Mouse (Mus musculus): ENCODE measurements around the gene Pdzrn4. TPM values are rescaled to one million over a fixed set of nuclear protein-coding genes. Genes with fewer than 3 reads are reported as not detected.

Pdzrn4 gene
- polyA plus RNA-seq, 1 experiment from 2014 or later, result not detected

DNA sequence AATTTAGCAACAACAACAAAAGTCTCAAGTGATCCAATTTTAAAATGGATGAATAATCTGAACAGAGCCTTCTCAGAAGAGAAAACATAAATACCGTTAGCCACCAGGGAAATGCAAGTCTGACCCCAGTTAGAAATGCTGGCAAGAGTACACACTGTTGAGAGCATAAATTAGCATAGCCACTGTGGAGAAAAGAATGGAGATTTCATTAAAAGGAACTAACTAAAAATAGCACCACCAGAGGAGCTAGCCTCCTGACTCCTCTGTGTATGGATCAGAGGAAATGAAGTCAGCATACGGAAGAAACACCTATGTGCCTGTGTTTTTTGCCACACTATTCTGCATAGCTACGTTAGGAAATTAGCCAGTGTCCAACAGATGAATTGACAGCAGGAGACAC, 409.3 kb downstream of the Pdzrn4 start:
- Histone ChIP-seq H3K4me2 (ENCODE audit: low read depth, low read length) (no peak overlapping the region), H3K9me3 (ENCODE audit: low read length) (no peaks in the 10 kb centered on the region), H3K9ac (replicated peaks) (no peak overlapping the region), H3K36me3 (replicated peaks; ENCODE audit: insufficient read depth, low read length) (no peaks in the 10 kb centered on the region), H3K4me3 (ENCODE audit: low read depth, low read length) (no peak overlapping the region), H3K27me3 (ENCODE audit: insufficient read depth, low read length) (no peaks in the 10 kb centered on the region), H3K27ac (ENCODE audit: low read depth) (no peak overlapping the region), H3K4me1 (ENCODE audit: insufficient read depth) (no peaks in the 10 kb centered on the region)
- ATAC-seq (no peak), DNase-seq (no peak)
- TF ChIP-seq CTCF (IDR thresholded peaks at IDR 0.05; ENCODE audit: low read depth) (no peak), EP300 (IDR thresholded peaks at IDR 0.05; ENCODE audit: low read depth) (no peak)
- WGBS (ENCODE audit: insufficient replicate concordance), result 42% methylated on average over 3 of the region's 3 CpGs

DNA sequence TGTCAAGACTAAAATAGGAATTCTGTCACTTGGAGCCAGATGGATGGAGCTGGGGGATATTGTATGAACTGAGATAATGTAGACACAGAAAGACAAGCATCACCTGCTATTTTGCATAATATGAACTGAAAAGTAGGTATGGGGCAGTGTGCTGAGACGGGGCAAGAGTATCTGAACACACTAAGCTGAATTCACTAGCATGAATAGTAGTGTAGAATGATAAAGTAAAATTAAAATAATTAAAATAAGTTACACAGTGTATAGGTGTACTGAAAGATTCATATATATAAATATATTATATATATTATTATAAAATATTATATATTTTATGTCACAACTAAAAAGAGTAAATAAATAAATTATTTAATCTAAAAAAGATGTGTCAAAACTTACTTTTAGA, 409.7 kb downstream of the Pdzrn4 start:
- no peaks in the 10 kb centered on the region for H3K9me3 ChIP-seq (ENCODE audit: low read length)
- H3K9ac ChIP-seq (replicated peaks), result no peak overlapping the region
- H3K27me3 ChIP-seq (ENCODE audit: insufficient read depth, low read length), result no peaks in the 10 kb centered on the region
- H3K36me3 ChIP-seq (replicated peaks; ENCODE audit: insufficient read depth, low read length), result no peaks in the 10 kb centered on the region
- H3K4me2 ChIP-seq (ENCODE audit: low read depth, low read length), result no peak overlapping the region
- no peak overlapping the region for H3K4me3 ChIP-seq (ENCODE audit: low read depth, low read length)
- DNase-seq (no peak), ATAC-seq (no peak)
- 69% methylated on average over 1 of the region's 1 CpGs for WGBS (ENCODE audit: insufficient replicate concordance)
- H3K4me1 ChIP-seq (ENCODE audit: insufficient read depth), result no peaks in the 10 kb centered on the region
- H3K27ac ChIP-seq (ENCODE audit: low read depth), result no peak overlapping the region
- TF ChIP-seq CTCF (IDR thresholded peaks at IDR 0.05; ENCODE audit: low read depth) (no peak), EP300 (IDR thresholded peaks at IDR 0.05; ENCODE audit: low read depth) (no peak)
